Comparison of ENCODE assay signal across 23 mouse cellular contexts in the genomic region with DNA sequence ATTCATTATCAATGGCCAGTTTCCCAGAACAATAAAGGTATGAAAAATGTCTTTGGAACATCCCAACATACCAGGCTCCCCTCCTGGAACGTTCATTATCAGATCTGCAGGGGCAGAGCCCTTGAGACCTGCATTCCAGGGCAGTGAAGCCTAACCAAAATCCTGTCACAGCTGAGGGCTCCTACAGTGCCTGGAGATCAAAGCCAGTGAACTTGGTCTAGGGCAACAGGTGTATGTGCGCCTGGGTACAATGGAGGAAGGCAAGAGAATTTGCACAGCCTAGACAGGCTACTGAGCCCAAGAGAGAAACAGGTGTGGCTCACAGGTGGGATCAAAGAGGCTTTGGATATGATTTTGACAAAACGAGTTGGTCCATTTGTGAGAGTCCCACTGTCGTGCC.
A peak's percentile ranks its signal among the peaks of the same experiment; 100 is the strongest.
DNase-seq lines count a peak whose midpoint lies in the region; ATAC-seq and TF ChIP-seq lines count a peak whose summit lies in the region.
"Had no signal": no experiment of that assay in that cellular context is flagged by ENCODE, and none has a peak within 500 bp of the region (broad histone marks: within the 10 kb centered on the region; RNA-seq: fewer than 3 reads in every experiment).

No protein-coding gene starts in this region.

- ATAC-seq in Patski = peak; percentile 88
- no peak for ATAC-seq in embryonic facial prominence, embryonic 14.5 days (ENCODE audit: low read depth)
- ATAC-seq: CD4-positive, CD25-positive, alpha-beta regulatory T cell, adult 4 months; inflammation-experienced regulatory T-cells, adult 6 months had no signal

- H3K4me1 ChIP-seq in kidney, adult 2 months (ENCODE audit: control insufficient read depth, insufficient read depth, low read length) = no peaks in the 10 kb centered on the region
- H3K4me1 ChIP-seq in embryonic facial prominence, embryonic 14.5 days (ENCODE audit: control insufficient read depth, insufficient read depth, low read length) = peaks cover 22% of the 10 kb centered on the region
- H3K4me1 ChIP-seq: megakaryocyte, embryonic 14.5 days had no signal

- no peak overlapping the region for H3K4me3 ChIP-seq in kidney, adult 2 months (ENCODE audit: insufficient read depth, low read depth, low read length)
- H3K4me3 ChIP-seq in embryonic facial prominence, embryonic 14.5 days (ENCODE audit: low read depth, low read length) = no peak overlapping the region
- H3K4me3 ChIP-seq: heart, embryonic 13.5 days; hindbrain, embryonic 10.5 days; hindbrain, embryonic 15.5 days; limb, embryonic 12.5 days; megakaryocyte, embryonic 14.5 days had no signal

- in situ Hi-C loops in Patski (cut with MboI; ENCODE audit: low pct_unique_long_range_greater_than_20kb) = no loop called here

- CTCF ChIA-PET in Patski (lab: Charles Lee) = no interaction called here

- POLR2A ChIA-PET in Patski (lab: Charles Lee) = no interaction called here

- H3K27ac ChIP-seq in kidney, adult 2 months (ENCODE audit: insufficient read depth, low read depth, low read length) = no peak overlapping the region
- no peak overlapping the region for H3K27ac ChIP-seq in embryonic facial prominence, embryonic 14.5 days (replicated peaks; ENCODE audit: low read depth, low read length)
- H3K27ac ChIP-seq: heart, embryonic 13.5 days; hindbrain, embryonic 10.5 days; hindbrain, embryonic 15.5 days; limb, embryonic 12.5 days had no signal

- H3K27me3 ChIP-seq in kidney, adult 2 months (replicated peaks; ENCODE audit: control insufficient read depth, insufficient read depth, low read length) = no peaks in the 10 kb centered on the region
- H3K27me3 ChIP-seq in Patski = no peaks in the 10 kb centered on the region
- H3K27me3 ChIP-seq in embryonic facial prominence, embryonic 14.5 days (replicated peaks; ENCODE audit: control insufficient read depth, insufficient read depth, low read length) = no peaks in the 10 kb centered on the region
- H3K27me3 ChIP-seq: heart, embryonic 13.5 days; hindbrain, embryonic 15.5 days; limb, embryonic 12.5 days; megakaryocyte, embryonic 14.5 days had no signal

- 26% methylated on average over 4 of the region's 4 CpGs for WGBS in kidney, adult 2 months
- 36% methylated on average over 4 of the region's 4 CpGs for WGBS in embryonic facial prominence, embryonic 14.5 days

- no peak for TF ChIP-seq POLR2A in kidney, adult 2 months (IDR thresholded peaks at IDR 0.05; ENCODE audit: low read depth, low read length)

- no peak overlapping the region; the same call in 1 of the 2 replicates for H3K4me2 ChIP-seq in embryonic facial prominence, embryonic 14.5 days (ENCODE audit: low read depth, low read length)
- H3K4me2 ChIP-seq: heart, embryonic 13.5 days; hindbrain, embryonic 15.5 days; limb, embryonic 12.5 days had no signal

- DNase-seq in kidney, adult 2 months = peak; percentile 14
- no peak for DNase-seq in kidney, postnatal 36 days
- DNase-seq in kidney, postnatal 10 days = peak; percentile 33
- DNase-seq in kidney, adult 11 months = no peak
- no peak for DNase-seq in Patski (ENCODE audit: low read depth, low spot score)
- DNase-seq in embryonic facial prominence, embryonic 14.5 days (ENCODE audit: low spot score) = peak; percentile 19
- DNase-seq in layer of hippocampus, postnatal 14 days (ENCODE audit: low spot score in 2 of 2) = no peak
- DNase-seq in left cerebral cortex, adult 8-10 months (ENCODE audit: low spot score in 2 of 2) = no peak
- DNase-seq: adrenal gland, postnatal 36 days; cerebellum, adult 18-20 months; gastrocnemius, postnatal 10 days; heart, postnatal 10 days; layer of hippocampus, adult 9-11 months; midbrain, embryonic 14.5 days; right cerebral cortex, adult 18-20 months; spleen, adult 18-20 months had no signal

- H3K36me3 ChIP-seq in kidney, adult 2 months (ENCODE audit: control insufficient read depth, insufficient read depth, low read length) = no peaks in the 10 kb centered on the region
- no peaks in the 10 kb centered on the region for H3K36me3 ChIP-seq in embryonic facial prominence, embryonic 14.5 days (ENCODE audit: control insufficient read depth, insufficient read depth, low read length)
- H3K36me3 ChIP-seq: heart, embryonic 13.5 days; hindbrain, embryonic 10.5 days; hindbrain, embryonic 15.5 days; limb, embryonic 12.5 days had no signal

- no peak for TF ChIP-seq CTCF in kidney, adult 2 months (conservative IDR thresholded peaks at IDR 0.05; ENCODE audit: insufficient read depth, insufficient read length, low read depth, low read length)
- no peak for TF ChIP-seq CTCF in Patski (IDR thresholded peaks at IDR 0.05)

- no peak overlapping the region for H3K9ac ChIP-seq in embryonic facial prominence, embryonic 14.5 days (ENCODE audit: low read depth, low read length)
- H3K9ac ChIP-seq: heart, embryonic 13.5 days; hindbrain, embryonic 15.5 days; limb, embryonic 12.5 days had no signal

- H3K9me3 ChIP-seq in embryonic facial prominence, embryonic 14.5 days (ENCODE audit: control insufficient read depth, low read length) = 0 out of 2 replicates have a peak, but pooled peaks cover 4% of the 10 kb centered on the region
- H3K9me3 ChIP-seq: hindbrain, embryonic 15.5 days; limb, embryonic 12.5 days had no signal

Comparison
In these comparisons a context has a peak if more than half of its experiments do, and no peak if none do; other contexts are left out.
1. DNase-seq: peak in kidney, adult 2 months (single experiment), kidney, postnatal 10 days (single experiment) and embryonic facial prominence, embryonic 14.5 days (single experiment); none in kidney, postnatal 36 days (0 of 2), kidney, adult 11 months (single experiment), Patski (single experiment), layer of hippocampus, postnatal 14 days (0 of 2) and left cerebral cortex, adult 8-10 months (0 of 2).